ENCODE assay signal across 8 mouse cellular contexts in the genomic region with DNA sequence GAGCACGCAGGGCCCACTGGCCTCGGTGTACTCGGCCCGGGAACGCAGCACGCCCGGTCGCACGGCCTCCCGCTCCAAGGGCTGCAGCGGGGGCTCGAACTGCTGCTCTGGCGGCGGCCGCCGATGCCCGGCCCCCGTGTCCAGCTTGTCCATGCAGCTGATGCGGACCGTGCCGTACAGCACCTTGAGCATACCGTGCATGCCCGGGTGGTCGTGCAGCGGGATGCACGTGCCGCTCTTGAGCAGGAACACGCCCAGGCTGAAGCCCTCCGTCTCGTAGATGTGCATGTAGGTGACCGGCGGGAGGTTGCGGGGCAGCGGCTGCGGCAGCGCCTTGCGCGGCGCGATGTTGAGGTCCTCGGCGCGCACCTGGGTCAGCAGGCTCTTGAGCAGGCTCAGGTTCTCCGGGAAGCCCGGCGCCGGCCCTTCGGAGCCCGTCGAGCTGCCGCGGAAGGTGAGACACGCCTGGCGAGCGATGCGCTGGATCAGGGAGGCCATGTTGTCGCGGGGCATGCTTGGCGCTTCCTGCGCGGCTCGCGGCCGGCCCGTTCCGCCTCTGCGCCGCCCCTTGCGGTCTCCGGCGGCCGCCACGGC. TPM values are rescaled to one million over a fixed set of nuclear protein-coding genes. Genes with fewer than 3 reads are reported as not detected.
DNase-seq lines count a peak whose midpoint lies in the region; ATAC-seq lines count a peak whose summit lies in the region.

No protein-coding gene starts in this region.

- intact Hi-C loops in heart, postnatal 36 days (cut with DNase I): loop anchor here (5.0 to 10.0 kb wide), 2 partner anchors 154 to 726 kb away; partner anchors contain the start of gene Arid5b

- H3K27me3 ChIP-seq in heart, embryonic 10.5 days (ENCODE audit: insufficient read depth, poor library complexity, severe bottlenecking): no peaks in the 10 kb centered on the region
- H3K27me3 ChIP-seq in forebrain, embryonic 15.5 days: peaks cover 46% of the 10 kb centered on the region
- H3K27me3 ChIP-seq in intestine, embryonic 15.5 days (replicated peaks): no peaks in the 10 kb centered on the region
- H3K27me3 ChIP-seq in liver, embryonic 15.5 days: no peaks in the 10 kb centered on the region
- peaks cover 13% of the 10 kb centered on the region; the same call in 1 of the 2 replicates for H3K27me3 ChIP-seq in neural tube, embryonic 12.5 days (replicated peaks)

- H3K27ac ChIP-seq in heart, embryonic 10.5 days: peak overlapping the region; percentile 99
- peak overlapping the region; percentile 97 for H3K27ac ChIP-seq in forebrain, embryonic 15.5 days (replicated peaks)
- H3K27ac ChIP-seq in intestine, embryonic 15.5 days: peak overlapping the region; percentile 92
- peak overlapping the region; percentile 83 for H3K27ac ChIP-seq in liver, embryonic 15.5 days (replicated peaks)
- H3K27ac ChIP-seq in neural tube, embryonic 12.5 days: peak overlapping the region; percentile 91

- DNase-seq in heart, embryonic 10.5 days (ENCODE audit: low spot score): peak; percentile 79
- no peak for DNase-seq in heart, postnatal 36 days
- DNase-seq in ZHBTc4 (ENCODE audit: low read depth, low spot score): peak; percentile 66
- DNase-seq in thymus, postnatal 25 days: peak; percentile 63

- peak; percentile 76 for ATAC-seq in forebrain, embryonic 15.5 days (replicated peaks)
- peak; percentile 74 for ATAC-seq in intestine, embryonic 15.5 days
- peak; percentile 65 for ATAC-seq in liver, embryonic 15.5 days (ENCODE audit: insufficient read depth)
- ATAC-seq in neural tube, embryonic 12.5 days (ENCODE audit: low FRiP score, low read depth): peak; percentile 79

- H3K9ac ChIP-seq in forebrain, embryonic 15.5 days (replicated peaks): peak overlapping the region; percentile 80
- peak overlapping the region; percentile 82 for H3K9ac ChIP-seq in intestine, embryonic 15.5 days
- H3K9ac ChIP-seq in liver, embryonic 15.5 days: peak overlapping the region; percentile 85
- H3K9ac ChIP-seq in neural tube, embryonic 12.5 days: peak overlapping the region; percentile 84

- no peaks in the 10 kb centered on the region for H3K9me3 ChIP-seq in heart, embryonic 10.5 days
- no peaks in the 10 kb centered on the region for H3K9me3 ChIP-seq in forebrain, embryonic 15.5 days
- H3K9me3 ChIP-seq in intestine, embryonic 15.5 days: no peaks in the 10 kb centered on the region
- H3K9me3 ChIP-seq in liver, embryonic 15.5 days (replicated peaks): no peaks in the 10 kb centered on the region
- H3K9me3 ChIP-seq in neural tube, embryonic 12.5 days: no peaks in the 10 kb centered on the region

- H3K4me1 ChIP-seq in heart, embryonic 10.5 days: peaks cover 33% of the 10 kb centered on the region
- peaks cover 33% of the 10 kb centered on the region for H3K4me1 ChIP-seq in forebrain, embryonic 15.5 days
- H3K4me1 ChIP-seq in intestine, embryonic 15.5 days (replicated peaks): peaks cover 15% of the 10 kb centered on the region
- peaks cover 35% of the 10 kb centered on the region for H3K4me1 ChIP-seq in liver, embryonic 15.5 days (replicated peaks)
- peaks cover 26% of the 10 kb centered on the region for H3K4me1 ChIP-seq in neural tube, embryonic 12.5 days

- H3K4me2 ChIP-seq in forebrain, embryonic 15.5 days (replicated peaks): peak overlapping the region; percentile 91
- peak overlapping the region; percentile 93 for H3K4me2 ChIP-seq in intestine, embryonic 15.5 days (replicated peaks)
- peak overlapping the region; percentile 97 for H3K4me2 ChIP-seq in liver, embryonic 15.5 days
- H3K4me2 ChIP-seq in neural tube, embryonic 12.5 days (replicated peaks): peak overlapping the region; percentile 99

- H3K4me3 ChIP-seq in heart, embryonic 10.5 days: peak overlapping the region; percentile 95
- H3K4me3 ChIP-seq in forebrain, embryonic 15.5 days: peak overlapping the region; percentile 91
- H3K4me3 ChIP-seq in intestine, embryonic 15.5 days (replicated peaks): peak overlapping the region; percentile 91
- peak overlapping the region; percentile 92 for H3K4me3 ChIP-seq in liver, embryonic 15.5 days (replicated peaks)
- H3K4me3 ChIP-seq in neural tube, embryonic 12.5 days: peak overlapping the region; percentile 79

- H3K36me3 ChIP-seq in heart, embryonic 10.5 days: 0 out of 2 replicates have a peak, but pooled peaks cover 3% of the 10 kb centered on the region
- no peaks in the 10 kb centered on the region; the same call in 1 of the 2 replicates for H3K36me3 ChIP-seq in forebrain, embryonic 15.5 days
- H3K36me3 ChIP-seq in intestine, embryonic 15.5 days: no peaks in the 10 kb centered on the region
- H3K36me3 ChIP-seq in liver, embryonic 15.5 days (replicated peaks): peaks cover 8% of the 10 kb centered on the region
- no peaks in the 10 kb centered on the region for H3K36me3 ChIP-seq in neural tube, embryonic 12.5 days

- WGBS in heart, embryonic 10.5 days: under 1% methylated on average over 73 of the region's 73 CpGs
- WGBS in forebrain, embryonic 15.5 days: under 1% methylated on average over 71 of the region's 73 CpGs
- WGBS in intestine, embryonic 15.5 days: under 1% methylated on average over 72 of the region's 73 CpGs
- WGBS in liver, embryonic 15.5 days (ENCODE audit: insufficient replicate concordance): under 1% methylated on average over 72 of the region's 73 CpGs
- under 1% methylated on average over 73 of the region's 73 CpGs for WGBS in neural tube, embryonic 12.5 days

RNA-seq across cellular contexts. Expression of gene Ado, which starts 0.4 kb away (rescaled TPM):
- polyA plus RNA-seq in heart, embryonic 10.5 days (2016; fragmentation: Nextera tagmentation; extraction: Ambion mirVana): 63.5 and 67.7 TPM in 2 replicates
- total RNA-seq in heart, postnatal 36 days (2021): 10 to 100 TPM; 16.4 to 16.6 TPM
- polyA plus RNA-seq in forebrain, embryonic 15.5 days (2015; fragmentation: Nextera tagmentation; extraction: Ambion mirVana): 69.4 and 73.0 TPM in 2 replicates
- 50.9 and 54.6 TPM in 2 replicates for polyA plus RNA-seq in intestine, embryonic 15.5 days (2015; fragmentation: Nextera tagmentation; extraction: Ambion mirVana)
- polyA plus RNA-seq in liver, embryonic 15.5 days (2015; fragmentation: Nextera tagmentation; extraction: Ambion mirVana): 12.2 TPM in 2 replicates
- polyA plus RNA-seq in neural tube, embryonic 12.5 days (2016; fragmentation: Nextera tagmentation; extraction: Ambion mirVana): 78.0 and 81.2 TPM in 2 replicates

RNA-seq across cellular contexts. Expression of gene Egr2, which starts 13.1 kb away (rescaled TPM):
- polyA plus RNA-seq in heart, embryonic 10.5 days (2016; fragmentation: Nextera tagmentation; extraction: Ambion mirVana): 0.13 and 0.32 TPM in 2 replicates
- 1 to 10 TPM in 1 of 2 experiments, under 1 TPM in 1; 0.27 to 1.2 TPM for total RNA-seq in heart, postnatal 36 days (2021)
- 0.29 TPM in 2 replicates for polyA plus RNA-seq in forebrain, embryonic 15.5 days (2015; fragmentation: Nextera tagmentation; extraction: Ambion mirVana)
- polyA plus RNA-seq in intestine, embryonic 15.5 days (2015; fragmentation: Nextera tagmentation; extraction: Ambion mirVana): 0.26 and 0.33 TPM in 2 replicates
- polyA plus RNA-seq in liver, embryonic 15.5 days (2015; fragmentation: Nextera tagmentation; extraction: Ambion mirVana): 0.03 TPM in 1 of 2 replicates, not detected in the other
- polyA plus RNA-seq in neural tube, embryonic 12.5 days (2016; fragmentation: Nextera tagmentation; extraction: Ambion mirVana): 1.5 TPM in 2 replicates

Comparison
In these comparisons a context has a peak if more than half of its experiments do, and no peak if none do; other contexts are left out.
1. DNase-seq: peak in heart, embryonic 10.5 days (single experiment), ZHBTc4 (single experiment) and thymus, postnatal 25 days (single experiment); none in heart, postnatal 36 days (0 of 2).
2. Peak in every context shown above with its lines, with median percentiles within 50 percentile points of each other: H3K27ac ChIP-seq, H3K4me3 ChIP-seq, ATAC-seq, H3K4me2 ChIP-seq and H3K9ac ChIP-seq.